Mouse (Mus musculus): ENCODE data around the gene Aqp3.
"Not testable (repeated sequence)": the region's sequence is repeated elsewhere in the genome, so short reads cannot be mapped to it uniquely, and the experiment has no call there.

Gene Aqp3

GRCm38 (mm10) chr4:41102901-41103300, 4.9 kb upstream of the Aqp3 start:
- no peak for DNase-seq (ENCODE audit: low spot score)

GRCm38 (mm10) chr4:41100986-41101385, 3.0 kb upstream of the Aqp3 start:
- DNase-seq (ENCODE audit: low spot score) = no peak

GRCm38 (mm10) chr4:41098577-41098951, 581 bp upstream of the Aqp3 start:
- no peak for DNase-seq (ENCODE audit: low spot score)

- no peak for DNase-seq (ENCODE audit: low spot score)
Observed at GRCm38 (mm10) chr4:41097381-41097780, 602 bp downstream of the Aqp3 start.

- DNase-seq (ENCODE audit: low spot score) = no peak
Observed at GRCm38 (mm10) chr4:41096794-41097193, 1.2 kb downstream of the Aqp3 start.

GRCm38 (mm10) chr4:41096169-41096568, 1.8 kb downstream of the Aqp3 start:
- DNase-seq (ENCODE audit: low spot score) = no peak

- no peak for DNase-seq (ENCODE audit: low spot score)
Observed at GRCm38 (mm10) chr4:41094361-41094760, 3.6 kb downstream of the Aqp3 start.

- no peak for DNase-seq (ENCODE audit: low spot score)
Observed at GRCm38 (mm10) chr4:41092958-41093357, 5.0 kb downstream of the Aqp3 start.

- no peak for DNase-seq (ENCODE audit: low spot score)
Observed at GRCm38 (mm10) chr4:41091391-41091790, 6.6 kb downstream of the Aqp3 start.

- DNase-seq (ENCODE audit: low spot score) = no peak
Observed at GRCm38 (mm10) chr4:41089705-41090104, 8.3 kb downstream of the Aqp3 start.

GRCm38 (mm10) chr4:41089189-41089588, 8.8 kb downstream of the Aqp3 start:
- DNase-seq (ENCODE audit: low spot score) = no peak

GRCm38 (mm10) chr4:41087459-41088298, 10.3 kb downstream of the Aqp3 start:
- no peak for DNase-seq (ENCODE audit: low spot score)

- no peak for DNase-seq (ENCODE audit: low spot score)
Observed at GRCm38 (mm10) chr4:41086947-41087346, 11.0 kb downstream of the Aqp3 start.

- DNase-seq (ENCODE audit: low spot score) = no peak
Observed at GRCm38 (mm10) chr4:41084819-41085218, 13.2 kb downstream of the Aqp3 start.

- DNase-seq (ENCODE audit: low spot score) = not testable (repeated sequence)
Observed at GRCm38 (mm10) chr4:41082803-41083202, 15.2 kb downstream of the Aqp3 start.

- no peak for DNase-seq (ENCODE audit: low spot score)
Observed at GRCm38 (mm10) chr4:41081733-41082132, 16.2 kb downstream of the Aqp3 start.

GRCm38 (mm10) chr4:41078726-41079125, 19.3 kb downstream of the Aqp3 start:
- DNase-seq (ENCODE audit: low spot score) = no peak

- no peak for DNase-seq (ENCODE audit: low spot score)
Observed at GRCm38 (mm10) chr4:41074461-41074860, 23.5 kb downstream of the Aqp3 start.

GRCm38 (mm10) chr4:41073008-41073817, 24.8 kb downstream of the Aqp3 start:
- no peak for DNase-seq (ENCODE audit: low spot score)

- no peak for DNase-seq (ENCODE audit: low spot score)
Observed at GRCm38 (mm10) chr4:41071500-41072429, 26.2 kb downstream of the Aqp3 start.

- no peak for DNase-seq (ENCODE audit: low spot score)
Observed at GRCm38 (mm10) chr4:41065196-41065595, 32.8 kb downstream of the Aqp3 start.

Data from T-cell, adult 2 months (primary cell).